Mouse (Mus musculus) heart, adult 2 months (tissue): ENCODE measurements at regions not wholly inside any gene's neighbourhood (a gene's known extent, or its start where the extent isn't known, plus 50 kb on each side); places are given as distances from the start of the nearest gene placed in this dataset.

Experiments
- EP300 ChIP-seq: fragments of 200-500 bp; IDR thresholded peaks from 2 replicates; pipeline ENCODE4 v1.6.1; 2011; ENCODE audit warnings: low read depth, low read length, control low read depth; ENCODE audit not compliant: insufficient read depth
- POLR2A ChIP-seq: fragments of 200-500 bp; IDR thresholded peaks from 2 replicates; pipeline ENCODE4 v1.6.1; 2011; ENCODE audit warnings: mild to moderate bottlenecking, low read depth, low read length, control low read depth; ENCODE audit not compliant: insufficient read depth

DNA sequence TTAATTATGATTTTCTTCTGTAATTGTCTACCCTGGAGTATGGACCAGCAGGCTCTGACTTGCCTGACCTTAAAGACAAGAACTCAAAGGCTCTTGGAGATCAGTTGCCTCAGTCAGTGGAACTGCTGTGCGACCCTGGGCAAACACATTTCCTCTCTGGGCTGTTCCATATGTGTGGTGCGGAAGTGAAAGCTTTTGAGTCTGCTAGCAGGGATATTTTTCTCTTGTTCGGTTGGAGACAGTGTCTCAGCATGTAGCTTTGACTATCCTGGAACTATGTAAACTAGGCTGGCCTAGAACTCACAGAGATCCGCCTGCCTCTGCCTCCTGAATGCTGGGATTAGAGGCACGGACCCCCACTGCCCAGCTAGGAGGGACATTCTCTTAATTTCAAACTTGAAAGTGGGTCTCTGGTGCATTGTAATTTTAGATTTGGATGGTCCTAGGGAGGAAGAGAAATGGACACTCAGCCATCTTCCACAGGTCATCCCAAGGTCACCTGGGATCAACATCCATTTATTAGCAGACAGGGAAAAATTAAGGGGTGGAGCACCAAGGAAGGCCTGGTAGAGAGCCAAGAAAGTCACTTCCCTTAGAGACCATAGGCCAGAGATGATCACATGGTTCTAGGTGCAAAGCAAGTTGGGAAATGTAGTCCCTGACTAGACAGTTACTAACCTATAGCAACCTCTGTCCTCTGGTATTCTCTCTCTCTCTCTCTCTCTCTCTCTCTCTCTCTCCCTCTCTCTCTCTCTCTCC is 110.2 kb upstream of the Tmem189 start:
- TF ChIP-seq EP300 (no peak), POLR2A (no peak)
